Mouse (Mus musculus): ENCODE data around the gene Lrch3. TPM values are rescaled to one million over a fixed set of nuclear protein-coding genes. Genes with fewer than 3 reads are reported as not detected.
"Not testable (repeated sequence)": the region's sequence is repeated elsewhere in the genome, so short reads cannot be mapped to it uniquely, and the experiment has no call there.

Lrch3 gene
- total and polyA plus RNA-seq, 2 experiments from 2014 or later = 11.2 to 22.8 TPM

DNA sequence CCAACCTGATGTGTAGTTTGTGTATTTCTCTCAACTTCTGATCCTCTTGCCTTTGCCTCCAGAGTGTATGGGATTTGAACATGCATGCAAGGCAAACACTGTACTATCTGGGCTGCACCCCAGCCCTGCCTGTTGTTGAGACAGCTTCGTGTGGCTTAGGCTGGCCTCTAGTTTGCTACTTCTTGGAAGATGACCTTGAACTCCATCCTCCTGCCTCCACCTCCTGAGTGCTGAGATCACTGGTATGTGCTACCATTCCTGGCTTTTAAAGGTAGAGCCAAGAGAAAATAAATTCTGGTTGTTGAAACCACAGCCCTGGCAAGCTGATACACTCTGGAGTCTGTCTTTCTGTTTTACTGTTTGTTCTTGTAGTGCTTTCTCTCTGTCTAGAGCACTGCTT, 21.2 kb downstream of the Lrch3 start:
- 25% methylated on average over 1 of the region's 1 CpGs for WGBS
- H3K4me3 ChIP-seq (ENCODE audit: low read depth, low read length) = no peak overlapping the region
- no peaks in the 10 kb centered on the region for H3K9me3 ChIP-seq (replicated peaks; ENCODE audit: control insufficient read depth, low read length)
- no peak for DNase-seq (ENCODE audit: low spot score)
- TF ChIP-seq EP300 (IDR thresholded peaks at IDR 0.05; ENCODE audit: low read depth) (no peak), CTCF (IDR thresholded peaks at IDR 0.05; ENCODE audit: low read depth) (no peak)
- no peak overlapping the region for H3K9ac ChIP-seq (replicated peaks; ENCODE audit: low read depth, low read length)
- H3K27ac ChIP-seq (ENCODE audit: low read depth) = peak overlapping the region; percentile 41
- H3K27me3 ChIP-seq (ENCODE audit: control insufficient read depth, insufficient read depth, low read length) = no peaks in the 10 kb centered on the region
- H3K4me1 ChIP-seq (ENCODE audit: control insufficient read depth, insufficient read depth) = peaks cover 4% of the 10 kb centered on the region; the same call in 1 of the 2 replicates
- ATAC-seq (ENCODE audit: insufficient read depth, low read depth) = no peak
- no peaks in the 10 kb centered on the region for H3K36me3 ChIP-seq (replicated peaks; ENCODE audit: control insufficient read depth, insufficient read depth, low read length)
- no peak overlapping the region for H3K4me2 ChIP-seq (ENCODE audit: low read depth, low read length)

DNA sequence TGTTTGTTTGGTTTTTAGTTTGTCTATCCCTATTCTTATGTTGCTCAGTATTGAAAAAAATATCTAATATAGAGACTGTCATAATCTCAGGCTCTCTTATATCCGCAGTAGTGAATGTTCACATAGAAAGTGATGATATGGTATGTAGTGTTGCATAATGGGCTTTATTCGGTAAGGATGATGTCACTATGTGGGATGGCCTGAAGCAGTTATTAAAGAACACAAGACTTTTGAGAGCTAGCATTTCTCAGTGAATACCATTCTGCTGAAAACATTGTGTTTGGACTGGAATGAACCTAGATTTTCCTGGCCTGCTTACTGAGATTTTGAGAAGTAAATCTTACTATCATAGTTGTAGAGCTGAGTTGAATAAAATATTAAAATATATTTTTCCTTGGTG, 23.5 kb downstream of the Lrch3 start:
- ATAC-seq (ENCODE audit: insufficient read depth, low read depth) (no peak), DNase-seq (ENCODE audit: low spot score) (peak; percentile 36)
- no peaks in the 10 kb centered on the region for H3K9me3 ChIP-seq (replicated peaks; ENCODE audit: control insufficient read depth, low read length)
- H3K4me3 ChIP-seq (ENCODE audit: low read depth, low read length) = no peak overlapping the region
- no peak overlapping the region for H3K4me2 ChIP-seq (ENCODE audit: low read depth, low read length)
- H3K36me3 ChIP-seq (replicated peaks; ENCODE audit: control insufficient read depth, insufficient read depth, low read length) = no peaks in the 10 kb centered on the region
- no peak overlapping the region for H3K9ac ChIP-seq (replicated peaks; ENCODE audit: low read depth, low read length)
- H3K27me3 ChIP-seq (ENCODE audit: control insufficient read depth, insufficient read depth, low read length) = no peaks in the 10 kb centered on the region
- no peak overlapping the region for H3K27ac ChIP-seq (ENCODE audit: low read depth)
- peaks cover 4% of the 10 kb centered on the region; the same call in 1 of the 2 replicates for H3K4me1 ChIP-seq (ENCODE audit: control insufficient read depth, insufficient read depth)
- 44% methylated on average over 2 of the region's 2 CpGs for WGBS
- TF ChIP-seq EP300 (IDR thresholded peaks at IDR 0.05; ENCODE audit: low read depth) (no peak), CTCF (IDR thresholded peaks at IDR 0.05; ENCODE audit: low read depth) (no peak)

DNA sequence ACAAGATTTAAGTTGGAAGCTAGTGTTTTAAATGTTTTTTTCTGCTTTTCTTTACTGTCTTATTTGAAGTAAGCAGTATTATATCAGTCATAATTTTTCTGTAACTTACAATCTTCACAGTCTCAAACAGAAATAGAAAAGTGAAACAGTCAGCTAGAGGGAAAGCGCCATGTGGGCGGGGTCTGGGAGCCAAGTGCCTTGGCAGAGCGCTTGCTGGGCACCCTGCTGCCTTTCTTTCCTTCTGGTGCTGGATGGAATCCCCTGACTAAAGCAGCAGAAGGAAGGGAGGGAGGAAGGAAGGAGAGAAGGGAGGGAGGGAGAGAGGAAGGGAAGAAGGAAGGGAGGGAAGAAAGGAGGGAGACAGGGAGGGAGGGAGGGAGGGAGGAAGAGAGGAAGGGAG, 25.4 kb downstream of the Lrch3 start:
- H3K9me3 ChIP-seq (replicated peaks; ENCODE audit: control insufficient read depth, low read length); H3K36me3 ChIP-seq (replicated peaks; ENCODE audit: control insufficient read depth, insufficient read depth, low read length); H3K27ac ChIP-seq (ENCODE audit: low read depth); H3K9ac ChIP-seq (replicated peaks; ENCODE audit: low read depth, low read length); H3K4me2 ChIP-seq (ENCODE audit: low read depth, low read length); H3K4me3 ChIP-seq (ENCODE audit: low read depth, low read length); H3K27me3 ChIP-seq (ENCODE audit: control insufficient read depth, insufficient read depth, low read length); DNase-seq (ENCODE audit: low spot score); H3K4me1 ChIP-seq (ENCODE audit: control insufficient read depth, insufficient read depth): not testable (repeated sequence)
- 26% methylated on average over 3 of the region's 3 CpGs for WGBS
- ATAC-seq (ENCODE audit: insufficient read depth, low read depth) = 0 out of 2 replicates have a peak, but pooled peaks have one; percentile 41

DNA sequence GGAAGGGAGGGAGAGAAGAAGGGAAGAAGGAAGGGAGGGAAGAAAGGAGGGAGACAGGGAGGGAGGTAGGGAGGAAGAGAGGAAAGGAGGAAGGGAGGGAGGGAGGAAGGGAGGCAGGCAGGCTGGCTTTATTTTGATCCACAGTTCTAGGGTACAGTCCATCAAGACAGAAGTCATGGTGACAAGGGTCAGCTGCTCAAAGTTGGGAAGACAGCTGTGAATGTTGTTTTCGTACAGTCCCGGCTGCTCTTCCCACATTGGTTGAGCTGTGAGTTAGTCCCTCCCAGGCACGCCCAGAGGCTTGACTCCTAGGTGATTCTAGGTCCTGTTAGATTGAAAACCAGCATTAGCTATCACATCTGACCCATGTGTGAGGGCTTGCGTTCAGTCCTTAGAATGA, 25.8 kb downstream of the Lrch3 start:
- not testable (repeated sequence) for H3K4me3 ChIP-seq (ENCODE audit: low read depth, low read length); H3K9me3 ChIP-seq (replicated peaks; ENCODE audit: control insufficient read depth, low read length); DNase-seq (ENCODE audit: low spot score); H3K4me2 ChIP-seq (ENCODE audit: low read depth, low read length); H3K27ac ChIP-seq (ENCODE audit: low read depth); H3K36me3 ChIP-seq (replicated peaks; ENCODE audit: control insufficient read depth, insufficient read depth, low read length); H3K27me3 ChIP-seq (ENCODE audit: control insufficient read depth, insufficient read depth, low read length); H3K4me1 ChIP-seq (ENCODE audit: control insufficient read depth, insufficient read depth); ATAC-seq (ENCODE audit: insufficient read depth, low read depth); H3K9ac ChIP-seq (replicated peaks; ENCODE audit: low read depth, low read length)
- 66% methylated on average over 3 of the region's 4 CpGs for WGBS

DNA sequence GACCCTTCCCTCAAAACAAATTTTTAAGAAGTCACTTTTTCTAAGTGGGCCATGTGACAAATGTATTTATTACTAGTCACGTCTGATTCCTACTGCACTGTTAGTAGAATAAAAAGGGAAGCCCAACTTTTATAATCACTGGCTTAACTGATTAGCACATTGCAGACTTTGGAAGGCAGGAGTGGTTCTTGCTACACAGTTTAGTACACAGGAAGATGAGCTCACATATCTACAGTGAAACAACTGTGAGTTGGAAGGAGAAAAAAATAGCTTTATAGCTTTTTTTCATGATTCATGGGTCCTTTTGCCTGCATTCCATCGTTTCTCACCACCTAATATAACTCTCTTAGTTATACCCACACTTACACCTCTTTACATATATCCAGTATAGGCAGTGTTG, 27.3 kb downstream of the Lrch3 start:
- H3K9ac ChIP-seq (replicated peaks; ENCODE audit: low read depth, low read length); H3K36me3 ChIP-seq (replicated peaks; ENCODE audit: control insufficient read depth, insufficient read depth, low read length); H3K4me2 ChIP-seq (ENCODE audit: low read depth, low read length); DNase-seq (ENCODE audit: low spot score); H3K9me3 ChIP-seq (replicated peaks; ENCODE audit: control insufficient read depth, low read length); ATAC-seq (ENCODE audit: insufficient read depth, low read depth); H3K4me3 ChIP-seq (ENCODE audit: low read depth, low read length); H3K27ac ChIP-seq (ENCODE audit: low read depth); H3K4me1 ChIP-seq (ENCODE audit: control insufficient read depth, insufficient read depth); H3K27me3 ChIP-seq (ENCODE audit: control insufficient read depth, insufficient read depth, low read length): not testable (repeated sequence)
- 86% methylated on average over 2 of the region's 2 CpGs for WGBS

DNA sequence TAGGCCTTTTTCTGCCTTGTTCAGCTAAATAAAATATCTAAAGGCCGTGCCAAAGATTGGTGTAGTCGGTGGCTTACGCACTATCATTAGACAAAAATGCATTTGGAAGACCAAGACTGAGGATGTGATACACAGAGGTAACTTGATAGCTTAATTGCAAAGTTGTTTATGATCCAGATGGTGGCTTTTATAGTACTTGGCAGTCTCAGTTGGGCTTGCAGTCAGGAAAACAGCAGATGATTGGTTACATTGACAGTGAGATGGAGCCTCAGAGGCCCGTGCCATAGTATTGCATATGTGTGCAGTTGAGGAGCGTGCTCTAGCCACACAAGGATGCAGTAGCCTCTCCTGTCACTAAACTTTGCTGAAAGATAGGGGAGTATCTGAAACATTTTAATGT, 28.8 kb downstream of the Lrch3 start:
- no peaks in the 10 kb centered on the region for H3K27me3 ChIP-seq (ENCODE audit: control insufficient read depth, insufficient read depth, low read length)
- peaks cover 4% of the 10 kb centered on the region; the same call in 1 of the 2 replicates for H3K4me1 ChIP-seq (ENCODE audit: control insufficient read depth, insufficient read depth)
- no peaks in the 10 kb centered on the region for H3K9me3 ChIP-seq (replicated peaks; ENCODE audit: control insufficient read depth, low read length)
- H3K27ac ChIP-seq (ENCODE audit: low read depth) = no peak overlapping the region
- no peak overlapping the region for H3K4me2 ChIP-seq (ENCODE audit: low read depth, low read length)
- ATAC-seq (ENCODE audit: insufficient read depth, low read depth) (no peak), DNase-seq (ENCODE audit: low spot score) (no peak)
- 84% methylated on average over 5 of the region's 5 CpGs for WGBS
- no peaks in the 10 kb centered on the region for H3K36me3 ChIP-seq (replicated peaks; ENCODE audit: control insufficient read depth, insufficient read depth, low read length)
- TF ChIP-seq CTCF (IDR thresholded peaks at IDR 0.05; ENCODE audit: low read depth) = no peak
- TF ChIP-seq EP300 (IDR thresholded peaks at IDR 0.05; ENCODE audit: low read depth) = no peak
- no peak overlapping the region for H3K4me3 ChIP-seq (ENCODE audit: low read depth, low read length)
- no peak overlapping the region for H3K9ac ChIP-seq (replicated peaks; ENCODE audit: low read depth, low read length)

Data from heart, postnatal 0 days (tissue).